Mouse (Mus musculus) CH12.LX (cell line): ENCODE results near the gene Ell2. TPM values are rescaled to one million over a fixed set of nuclear protein-coding genes. Genes with fewer than 3 reads are reported as not detected.

Experiments
- DNase-seq: peaks from one replicate; pipeline ENCODE4 v3.0.0-alpha.2; 2013; ENCODE audit errors: extremely low read depth
- H3K27ac ChIP-seq: 2 replicates; pipeline ENCODE4 v1.5.1; 2012; ENCODE audit warnings: low read depth, mild to moderate bottlenecking, control low read depth, moderate library complexity; ENCODE audit not compliant: insufficient read depth
- H3K27me3 ChIP-seq: replicated peaks from 2 replicates; pipeline ENCODE3; 2012; ENCODE audit warnings: inconsistent platforms
- H3K36me3 ChIP-seq, 2 experiments: replicated peaks in 1 of 2; 2 replicates each; pipeline versions ENCODE3 to v1.6.1; 2012; ENCODE audit warnings: inconsistent platforms in 1 of 2, low read length in 1 of 2, mild to moderate bottlenecking in 1 of 2, mixed read lengths in 1 of 2, moderate library complexity in 1 of 2; ENCODE audit not compliant: control insufficient read depth in 1 of 2, insufficient read depth in 1 of 2
- H3K4me1 ChIP-seq, 2 experiments: 2 replicates each; pipeline ENCODE4 v1.6.1; 2012; ENCODE audit warnings: inconsistent platforms in 1 of 2, moderate library complexity in 1 of 2; ENCODE audit not compliant: insufficient read depth in 2 of 2, control insufficient read depth in 1 of 2
- H3K4me2 ChIP-seq: 2 replicates; pipeline ENCODE4 v1.6.1; 2012; ENCODE audit warnings: low read depth, mild to moderate bottlenecking, control low read depth; ENCODE audit not compliant: poor library complexity, insufficient read depth, severe bottlenecking
- H3K4me3 ChIP-seq, 3 experiments: fragments of 150-350 bp in 1 of 3; sonication (generic) in 1 of 3; replicated peaks in 1 of 3; 2 replicates each; pipeline versions ENCODE3 to v1.5.1; 2011 to 2012; ENCODE audit warnings: low read depth in 2 of 3, low read length in 2 of 3, mild to moderate bottlenecking in 2 of 3, moderate library complexity in 2 of 3, control low read depth in 1 of 3, improper control_type of control experiment in 1 of 3, inconsistent platforms in 1 of 3, mixed read lengths in 1 of 3; ENCODE audit not compliant: poor library complexity in 1 of 3
- H3K79me2 ChIP-seq: replicated peaks from 2 replicates; pipeline ENCODE4 v1.6.1; 2012; ENCODE audit warnings: mild to moderate bottlenecking, moderate library complexity; ENCODE audit not compliant: control insufficient read depth, poor library complexity, insufficient read depth, severe bottlenecking; ENCODE audit errors: extremely low read depth
- H3K9ac ChIP-seq: 2 replicates; pipeline ENCODE4 v1.6.1; 2012; ENCODE audit warnings: low read depth, mild to moderate bottlenecking, control low read depth, moderate library complexity; ENCODE audit not compliant: insufficient read depth
- H3K9me3 ChIP-seq: replicated peaks from 2 replicates; pipeline ENCODE3; 2012; ENCODE audit warnings: low read length, inconsistent platforms, mixed read lengths
- BHLHE40 ChIP-seq: IDR thresholded peaks from 2 replicates; pipeline ENCODE4 v1.6.1; 2011; ENCODE audit warnings: mild to moderate bottlenecking, low read depth, low read length, improper control_type of control experiment
- CHD1 ChIP-seq: IDR thresholded peaks from 2 replicates; pipeline ENCODE4 v1.6.1; 2012; ENCODE audit warnings: low read depth, low read length, improper control_type of control experiment, inconsistent platforms
- EP300 ChIP-seq: IDR thresholded peaks from 2 replicates; pipeline ENCODE4 v1.6.1; 2011; ENCODE audit warnings: low read length, improper control_type of control experiment
- ETS1 ChIP-seq: conservative IDR thresholded peaks from 2 replicates; pipeline ENCODE4 v1.6.1; 2012; ENCODE audit warnings: low read depth, mild to moderate bottlenecking, inconsistent platforms, low read length, improper control_type of control experiment, moderate library complexity
- GABPA ChIP-seq: IDR thresholded peaks from 2 replicates; pipeline ENCODE4 v1.6.1; 2012; ENCODE audit warnings: low read depth, low read length, improper control_type of control experiment, inconsistent platforms; ENCODE audit not compliant: insufficient replicate concordance
- IRF4 ChIP-seq: IDR thresholded peaks from 2 replicates; pipeline ENCODE4 v1.6.1; 2014; ENCODE audit warnings: low read depth, mild to moderate bottlenecking, inconsistent platforms, low read length, improper control_type of control experiment
- JUN ChIP-seq: IDR thresholded peaks from 2 replicates; pipeline ENCODE4 v1.6.1; 2011; ENCODE audit warnings: low read depth, mild to moderate bottlenecking, low read length, improper control_type of control experiment, moderate library complexity; ENCODE audit not compliant: insufficient read depth
- JUND ChIP-seq: conservative IDR thresholded peaks from 2 replicates; pipeline ENCODE4 v1.6.1; 2011; ENCODE audit warnings: low read depth, low read length, improper control_type of control experiment
- KAT2A ChIP-seq: IDR thresholded peaks from 2 replicates; pipeline ENCODE4 v1.6.1; 2012; ENCODE audit warnings: low read length, improper control_type of control experiment, inconsistent platforms; ENCODE audit not compliant: insufficient replicate concordance
- MAFK ChIP-seq: IDR thresholded peaks from 2 replicates; pipeline ENCODE4 v1.6.1; 2011; ENCODE audit warnings: low read length, improper control_type of control experiment; ENCODE audit not compliant: insufficient replicate concordance
- MEF2A ChIP-seq: IDR thresholded peaks from 2 replicates; pipeline ENCODE4 v1.6.1; 2014; ENCODE audit warnings: low read depth, mild to moderate bottlenecking, inconsistent platforms, low read length, improper control_type of control experiment, borderline replicate concordance
- MXI1 ChIP-seq: IDR thresholded peaks from 2 replicates; pipeline ENCODE4 v1.6.1; 2011; ENCODE audit warnings: mild to moderate bottlenecking, low read depth, low read length, improper control_type of control experiment
- MYC ChIP-seq: IDR thresholded peaks from 2 replicates; pipeline ENCODE4 v1.6.1; 2011; ENCODE audit warnings: low read depth, mild to moderate bottlenecking, improper control_type of control experiment, low read length
- NRF1 ChIP-seq: IDR thresholded peaks from 2 replicates; pipeline ENCODE4 v1.6.1; 2014; ENCODE audit warnings: low read depth, mild to moderate bottlenecking, inconsistent platforms, low read length, improper control_type of control experiment, moderate library complexity
- PAX5 ChIP-seq: IDR thresholded peaks from 2 replicates; pipeline ENCODE4 v1.6.1; 2012; ENCODE audit warnings: low read length, inconsistent platforms, mixed read lengths
- RAD21 ChIP-seq: IDR thresholded peaks from 2 replicates; pipeline ENCODE4 v1.6.1; 2011; ENCODE audit warnings: low read depth, mild to moderate bottlenecking, low read length, improper control_type of control experiment, moderate library complexity
- SMC3 ChIP-seq: IDR thresholded peaks from 2 replicates; pipeline ENCODE4 v1.6.1; 2011; ENCODE audit warnings: low read depth, low read length, improper control_type of control experiment
- TBP ChIP-seq: conservative IDR thresholded peaks from 2 replicates; pipeline ENCODE4 v1.6.1; 2011; ENCODE audit warnings: low read depth, low read length, improper control_type of control experiment
- TCF12 ChIP-seq: IDR thresholded peaks from 2 replicates; pipeline ENCODE4 v1.6.1; 2014; ENCODE audit warnings: low read depth, mild to moderate bottlenecking, inconsistent platforms, low read length, improper control_type of control experiment
- UBTF ChIP-seq: IDR thresholded peaks from 2 replicates; pipeline ENCODE4 v1.6.1; 2012; ENCODE audit warnings: low read depth, mild to moderate bottlenecking, inconsistent platforms, low read length, improper control_type of control experiment, moderate library complexity
- USF2 ChIP-seq: conservative IDR thresholded peaks from 2 replicates; pipeline ENCODE4 v1.6.1; 2011; ENCODE audit warnings: low read depth, low read length, improper control_type of control experiment
- ZKSCAN1 ChIP-seq: IDR thresholded peaks from 2 replicates; pipeline ENCODE4 v1.6.1; 2012; ENCODE audit warnings: low read depth, inconsistent platforms, low read length, improper control_type of control experiment, borderline replicate concordance
- ZMIZ1 ChIP-seq: IDR thresholded peaks from 2 replicates; pipeline ENCODE4 v1.6.1; 2012; ENCODE audit warnings: low read depth, mild to moderate bottlenecking, inconsistent platforms, low read length, improper control_type of control experiment
- ZNF384 ChIP-seq: IDR thresholded peaks from 2 replicates; pipeline ENCODE4 v1.6.1; 2012; ENCODE audit warnings: low read depth, low read length, improper control_type of control experiment, inconsistent platforms
- dilution Hi-C: fragments of 300-500 bp; cut with MboI; formaldehyde crosslinking; loops from 2 replicates; pipeline ENCODE4 v1.14.3; 2020; ENCODE audit warnings: low sequenced_read_pairs; ENCODE audit not compliant: extremely low pct_unique_long_range_greater_than_20kb, extremely low pct_ligation_motif_present
- in situ Hi-C: fragments of 300-500 bp; cut with MboI; formaldehyde crosslinking; loops from 3 replicates; pipeline ENCODE4 v1.14.3; 2019; ENCODE audit warnings: low sequenced_read_pairs, low pct_ligation_motif_present, low pct_unique_long_range_greater_than_20kb, mixed read lengths
- polyA plus RNA-seq: library from polyadenylated mRNA; unstranded; fragments of >175 nt; gene quantifications from 2 replicates; pipeline ENCODE4 v1.2.1, GENCODE M21; 2012; ENCODE audit warnings: low read depth; ENCODE audit not compliant: insufficient read length
- total RNA-seq, 2 experiments: library from RNA; depleted of rRNA; stranded (reverse); fragments of 300-350 nt in 1 of 2; fragments of >200 nt in 1 of 2; gene quantifications; 2 replicates each; pipeline ENCODE4 v1.2.3; 2012 to 2014

Gene Ell2
- total and polyA plus RNA-seq, 3 experiments: 44.4 to 123 (median 50.9) TPM

GRCm38 (mm10) chr13:75766967-75767366, 60.4 kb downstream of the Ell2 start:
- Histone ChIP-seq H3K4me2 (no peak overlapping the region), H3K9me3 (no peaks in the 10 kb centered on the region), H3K27me3 (no peaks in the 10 kb centered on the region), H3K36me3 (peaks cover 41 to 83% of the 10 kb centered on the region in 2 experiments), H3K27ac (no peak overlapping the region), H3K4me1 (peaks cover 11 to 25% of the 10 kb centered on the region in 2 experiments), H3K79me2 (peaks cover 13% of the 10 kb centered on the region), H3K4me3 (no peak overlapping the region), H3K9ac (no peak overlapping the region)
- dilution Hi-C loops (no loop called here), in situ Hi-C loops (no loop called here)
- no peak for DNase-seq
- TF ChIP-seq SMC3 (no peak), CHD1 (no peak)

GRCm38 (mm10) chr13:75770744-75771143, 64.2 kb downstream of the Ell2 start:
- Histone ChIP-seq H3K36me3 (peaks cover 47 to 86% of the 10 kb centered on the region in 2 experiments), H3K4me2 (no peak overlapping the region), H3K27me3 (no peaks in the 10 kb centered on the region), H3K9ac (no peak overlapping the region), H3K4me3 (no peak overlapping the region), H3K27ac (no peak overlapping the region), H3K79me2 (peaks cover under 1% of the 10 kb centered on the region; the same call in 1 of the 2 replicates), H3K4me1 (peaks cover 0 to 7% of the 10 kb centered on the region in 2 experiments; a peak in 1 of 4 replicates), H3K9me3 (no peaks in the 10 kb centered on the region)
- dilution Hi-C loops: no loop called here
- DNase-seq: no peak
- TF ChIP-seq EP300 (peak; percentile 44; the same call in 1 of the 2 replicates), MEF2A (no peak), TBP (no peak), IRF4 (peak; percentile 83), ZNF384 (peak; percentile 78), JUND (peak; percentile 72), JUN (0 out of 2 replicates have a peak, but pooled peaks have one; percentile 14)
- in situ Hi-C loops: no loop called here

GRCm38 (mm10) chr13:75771404-75771803, 64.8 kb downstream of the Ell2 start:
- TF ChIP-seq ZMIZ1 (no peak), JUN (no peak), PAX5 (no peak), ETS1 (no peak), ZKSCAN1 (no peak), IRF4 (no peak), MXI1 (no peak), EP300 (no peak), MEF2A (no peak), TCF12 (no peak), GABPA (no peak), NRF1 (no peak), MYC (no peak), CHD1 (no peak), RAD21 (no peak), BHLHE40 (no peak), UBTF (no peak), MAFK (no peak), USF2 (no peak), KAT2A (no peak)
- DNase-seq: no peak
- Histone ChIP-seq H3K9ac (no peak overlapping the region), H3K9me3 (no peaks in the 10 kb centered on the region), H3K27me3 (no peaks in the 10 kb centered on the region), H3K4me2 (no peak overlapping the region), H3K36me3 (peaks cover 44 to 86% of the 10 kb centered on the region in 2 experiments), H3K4me3 (no peak overlapping the region), H3K27ac (0 out of 2 replicates have a peak overlapping the region, but pooled peaks have one; percentile 8), H3K79me2 (no peaks in the 10 kb centered on the region; the same call in 1 of the 2 replicates), H3K4me1 (peaks cover 0 to 7% of the 10 kb centered on the region in 2 experiments; a peak in 1 of 4 replicates)
- dilution Hi-C loops: no loop called here
- in situ Hi-C loops: no loop called here
